Mouse (Mus musculus) ES-Bruce4 (cell line): Measurements from ENCODE around the gene Map6. TPM values are rescaled to one million over a fixed set of nuclear protein-coding genes. Genes with fewer than 3 reads are reported as not detected.
A peak's percentile ranks its signal among the peaks of the same experiment; 100 is the strongest.

ENCODE experiments used
- H3K27ac ChIP-seq: 2 replicates; pipeline ENCODE4 v1.5.1; 2012; ENCODE audit warnings: low read length, inconsistent platforms; ENCODE audit not compliant: insufficient read depth
- H3K27me3 ChIP-seq: 2 replicates; pipeline ENCODE4 v1.6.1; 2012; ENCODE audit warnings: mild to moderate bottlenecking, low read length, inconsistent platforms; ENCODE audit not compliant: control insufficient read depth, poor library complexity, insufficient read depth, severe bottlenecking
- H3K36me3 ChIP-seq: 2 replicates; pipeline ENCODE4 v1.6.1; 2012; ENCODE audit warnings: inconsistent platforms, mild to moderate bottlenecking, low read length, moderate library complexity; ENCODE audit not compliant: control insufficient read depth, poor library complexity, insufficient read depth, severe bottlenecking
- H3K4me1 ChIP-seq: one replicate; pipeline ENCODE4 v1.8.1; 2011; ENCODE audit warnings: low read length; ENCODE audit not compliant: control insufficient read depth, insufficient read depth
- H3K4me3 ChIP-seq: 2 replicates; pipeline ENCODE4 v1.5.1; 2011; ENCODE audit warnings: low read depth, mild to moderate bottlenecking, low read length
- H3K9ac ChIP-seq: 2 replicates; pipeline ENCODE4 v1.6.1; 2012; ENCODE audit warnings: low read depth, mild to moderate bottlenecking, inconsistent platforms; ENCODE audit not compliant: poor library complexity, severe bottlenecking
- H3K9me3 ChIP-seq: replicated peaks from 2 replicates; pipeline ENCODE4 v1.6.1; 2012; ENCODE audit warnings: mild to moderate bottlenecking, low read length, inconsistent platforms; ENCODE audit not compliant: control insufficient read depth, poor library complexity, insufficient read depth, severe bottlenecking
- CTCF ChIP-seq: IDR thresholded peaks from one replicate; pipeline ENCODE4 v1.8.1; 2011; ENCODE audit warnings: low read depth, low read length
- EP300 ChIP-seq: IDR thresholded peaks from 2 replicates; pipeline ENCODE4 v1.6.1; 2011; ENCODE audit warnings: low read depth, low read length; ENCODE audit not compliant: insufficient read depth
- POLR2A ChIP-seq: IDR thresholded peaks from one replicate; pipeline ENCODE4 v1.8.1; 2011; ENCODE audit warnings: low read length; ENCODE audit not compliant: insufficient read depth
- polyA plus RNA-seq: library from polyadenylated mRNA; stranded (reverse); fragments of >200 nt; gene quantifications from 2 replicates; pipeline ENCODE4 v1.2.4, GENCODE M21; 2011; ENCODE audit warnings: low read depth; ENCODE audit not compliant: missing spikeins, insufficient read depth, insufficient read length

The Map6 gene
- polyA plus RNA-seq = 16.0 and 17.5 TPM in 2 replicates

DNA sequence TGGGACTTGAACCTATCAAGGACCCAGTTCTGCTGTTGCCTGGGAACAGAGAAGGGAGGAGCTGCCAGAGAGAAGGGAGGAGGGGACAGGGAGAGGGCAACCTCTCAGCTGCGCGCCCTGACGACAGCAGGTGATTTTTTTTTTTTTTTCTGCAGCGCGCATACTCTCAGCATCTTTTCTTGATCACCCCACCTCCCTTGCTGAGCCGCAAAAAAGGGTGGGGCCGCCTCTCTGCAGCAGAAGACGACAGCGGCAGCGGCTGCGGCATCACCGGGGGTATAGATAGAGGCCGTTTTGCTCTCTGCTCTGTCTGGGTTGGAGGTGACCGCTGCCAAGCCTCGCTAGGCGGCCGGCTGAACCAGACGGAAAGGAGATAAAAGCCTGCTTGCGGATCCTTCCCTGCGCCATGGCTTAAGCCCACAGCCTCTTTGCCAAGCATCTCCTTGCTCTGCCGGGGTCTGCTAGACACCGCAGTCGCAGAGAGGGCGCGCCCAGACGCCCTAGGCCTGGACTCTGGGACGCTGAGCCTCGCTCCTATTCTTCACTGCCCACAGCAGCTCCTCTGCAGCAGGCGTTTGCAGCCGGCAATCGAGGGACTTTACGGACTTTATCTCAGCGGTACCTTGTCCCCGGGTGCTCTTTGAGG, at the start of gene Map6:
Gene Map6, plus strand, starts transcription at position 197 of the 646 bp plus-strand sequence.
- Histone ChIP-seq H3K9ac (no peak within 1 kb of the TSS), H3K27ac (no peak within 1 kb of the TSS), H3K9me3 (no peaks in the 10 kb centered on the region), H3K27me3 (0 out of 2 replicates have a peak, but pooled peaks cover 3% of the 10 kb centered on the region), H3K36me3 (no peaks in the 10 kb centered on the region), H3K4me1 (no peaks in the 10 kb centered on the region), H3K4me3 (peak within 1 kb of the TSS; percentile 58)
- TF ChIP-seq POLR2A = no peak
- TF ChIP-seq EP300 = no peak
- TF ChIP-seq CTCF = no peak

- Histone ChIP-seq H3K9me3 (no peaks in the 10 kb centered on the region), H3K27ac (no peak overlapping the region)
Measured at GRCm38 (mm10) chr7:99224225-99224624, 43.0 kb upstream of the Map6 start.

GRCm38 (mm10) chr7:99224648-99225190, 42.5 kb upstream of the Map6 start:
- Histone ChIP-seq H3K27ac (no peak overlapping the region), H3K36me3 (no peaks in the 10 kb centered on the region), H3K27me3 (no peaks in the 10 kb centered on the region), H3K4me3 (no peak overlapping the region), H3K9ac (no peak overlapping the region), H3K9me3 (no peaks in the 10 kb centered on the region), H3K4me1 (no peaks in the 10 kb centered on the region)
- TF ChIP-seq POLR2A = no peak
- TF ChIP-seq EP300 = no peak
- TF ChIP-seq CTCF = no peak

More at GRCm38 (mm10) chr7:99224225-99224624, 43.0 kb upstream of the Map6 start:
- Histone ChIP-seq H3K27me3 (no peaks in the 10 kb centered on the region), H3K9ac (no peak overlapping the region), H3K4me3 (no peak overlapping the region), H3K4me1 (no peaks in the 10 kb centered on the region), H3K36me3 (no peaks in the 10 kb centered on the region)
- TF ChIP-seq POLR2A (no peak), EP300 (no peak), CTCF (peak; percentile 50)

GRCm38 (mm10) chr7:99225421-99225820, 41.8 kb upstream of the Map6 start:
- H3K4me1 ChIP-seq = no peaks in the 10 kb centered on the region
- H3K9me3 ChIP-seq = no peaks in the 10 kb centered on the region
- H3K9ac ChIP-seq = no peak overlapping the region
- H3K27me3 ChIP-seq = no peaks in the 10 kb centered on the region
- no peaks in the 10 kb centered on the region for H3K36me3 ChIP-seq
- no peak overlapping the region for H3K4me3 ChIP-seq
- TF ChIP-seq CTCF (no peak), POLR2A (no peak), EP300 (no peak)
- H3K27ac ChIP-seq = no peak overlapping the region

- no peaks in the 10 kb centered on the region for H3K9me3 ChIP-seq
- H3K4me1 ChIP-seq = no peaks in the 10 kb centered on the region
- no peak overlapping the region for H3K27ac ChIP-seq
- no peaks in the 10 kb centered on the region for H3K36me3 ChIP-seq
- TF ChIP-seq POLR2A (no peak), EP300 (no peak), CTCF (no peak)
- no peak overlapping the region for H3K9ac ChIP-seq
- no peak overlapping the region for H3K4me3 ChIP-seq
- no peaks in the 10 kb centered on the region for H3K27me3 ChIP-seq
Measured at GRCm38 (mm10) chr7:99226662-99227061, 40.6 kb upstream of the Map6 start.

GRCm38 (mm10) chr7:99227267-99227666, 40.0 kb upstream of the Map6 start:
- no peak for TF ChIP-seq EP300
- no peak for TF ChIP-seq CTCF
- TF ChIP-seq POLR2A = no peak
- H3K27ac ChIP-seq = no peak overlapping the region
- H3K4me1 ChIP-seq = no peaks in the 10 kb centered on the region
- H3K36me3 ChIP-seq = no peaks in the 10 kb centered on the region
- no peaks in the 10 kb centered on the region for H3K27me3 ChIP-seq
- no peaks in the 10 kb centered on the region for H3K9me3 ChIP-seq
- no peak overlapping the region for H3K9ac ChIP-seq
- no peak overlapping the region for H3K4me3 ChIP-seq
